Mouse (Mus musculus): ENCODE measurements at regions not wholly inside any gene's neighbourhood (a gene's known extent, or its start where the extent isn't known, plus 50 kb on each side); places are given as distances from the start of the nearest gene placed in this dataset.

DNA sequence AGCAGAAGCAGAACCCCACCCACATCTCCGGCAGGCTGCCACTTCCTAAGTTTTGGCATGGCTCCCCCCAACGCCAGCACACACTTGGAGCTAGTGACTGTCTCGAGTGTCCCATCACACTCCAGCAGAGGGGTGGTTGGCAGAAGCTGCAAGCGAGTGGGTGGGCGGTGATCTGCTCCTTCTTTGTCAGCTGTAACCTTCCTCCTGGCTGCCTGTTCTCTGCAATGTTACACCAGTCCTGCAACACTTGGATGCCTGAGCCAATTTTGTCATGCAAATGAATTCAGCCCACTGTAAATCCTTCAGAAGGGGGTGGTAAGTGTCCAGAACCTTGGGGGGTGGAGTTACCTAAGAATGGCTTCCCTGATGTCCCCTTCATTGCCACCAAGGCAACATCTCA, 121.8 kb downstream of the Mrm1 start:
- no peak for TF ChIP-seq MAFK (IDR thresholded peaks at IDR 0.05; ENCODE audit: insufficient replicate concordance, low read length)
- TF ChIP-seq ZNF384 (IDR thresholded peaks at IDR 0.05; ENCODE audit: low read depth, low read length) = no peak
- TF ChIP-seq TCF12 (IDR thresholded peaks at IDR 0.05; ENCODE audit: low read depth, low read length) = no peak
- no peak for TF ChIP-seq KAT2A (IDR thresholded peaks at IDR 0.05; ENCODE audit: insufficient replicate concordance, low read length)
- no peak for TF ChIP-seq HCFC1 (IDR thresholded peaks at IDR 0.05; ENCODE audit: low read depth, low read length)
- no peak for TF ChIP-seq ETS1 (conservative IDR thresholded peaks at IDR 0.05; ENCODE audit: low read depth, low read length)
- TF ChIP-seq RAD21 (IDR thresholded peaks at IDR 0.05; ENCODE audit: low read depth, low read length) = no peak
- no peak for TF ChIP-seq E2F4 (IDR thresholded peaks at IDR 0.05; ENCODE audit: insufficient replicate concordance, low read depth, low read length)
- no peak for TF ChIP-seq POLR2A (IDR thresholded peaks at IDR 0.05; ENCODE audit: low read depth, low read length)
- TF ChIP-seq NELFE (IDR thresholded peaks at IDR 0.05; ENCODE audit: low read depth, low read length) = no peak
- no peak for TF ChIP-seq JUND (conservative IDR thresholded peaks at IDR 0.05; ENCODE audit: low read depth, low read length)
- no peak for TF ChIP-seq MEF2A (IDR thresholded peaks at IDR 0.05; ENCODE audit: borderline replicate concordance, low read depth, low read length)
- no peak for TF ChIP-seq NRF1 (IDR thresholded peaks at IDR 0.05; ENCODE audit: low read depth, low read length)
- TF ChIP-seq SIN3A (IDR thresholded peaks at IDR 0.05; ENCODE audit: low read length) = no peak
- Histone ChIP-seq H3K4me2 (ENCODE audit: insufficient read depth, low read depth, poor library complexity, severe bottlenecking) (no peak overlapping the region), H3K9me3 (replicated peaks; ENCODE audit: low read length) (no peaks in the 10 kb centered on the region), H3K4me3 (replicated peaks in 1 of 3; ENCODE audit: low read depth in 2 of 3, low read length in 2 of 3, poor library complexity in 1 of 3) (no peak overlapping the region), H3K36me3 (replicated peaks in 1 of 2; ENCODE audit: control insufficient read depth in 1 of 2, insufficient read depth in 1 of 2, low read length in 1 of 2) (no peaks in the 10 kb centered on the region), H3K27ac (ENCODE audit: insufficient read depth, low read depth) (no peak overlapping the region), H3K79me2 (replicated peaks; ENCODE audit: control insufficient read depth, extremely low read depth, insufficient read depth, poor library complexity, severe bottlenecking) (no peaks in the 10 kb centered on the region), H3K4me1 (ENCODE audit: control insufficient read depth in 1 of 2, insufficient read depth in 2 of 2) (no peaks in the 10 kb centered on the region), H3K27me3 (replicated peaks) (peaks cover 93% of the 10 kb centered on the region), H3K9ac (ENCODE audit: insufficient read depth, low read depth) (no peak overlapping the region)
- in situ Hi-C loops (cut with MboI; ENCODE audit: low pct_ligation_motif_present, low pct_unique_long_range_greater_than_20kb, low sequenced_read_pairs) (no loop called here), dilution Hi-C loops (cut with MboI; ENCODE audit: extremely low pct_ligation_motif_present, extremely low pct_unique_long_range_greater_than_20kb, low sequenced_read_pairs) (no loop called here)
- no peak for DNase-seq (ENCODE audit: extremely low read depth)

- H3K27me3 ChIP-seq (replicated peaks) = peaks cover 88% of the 10 kb centered on the region
- H3K4me1 ChIP-seq (ENCODE audit: control insufficient read depth in 1 of 2, insufficient read depth in 2 of 2) = no peaks in the 10 kb centered on the region
- H3K36me3 ChIP-seq (replicated peaks in 1 of 2; ENCODE audit: control insufficient read depth in 1 of 2, insufficient read depth in 1 of 2, low read length in 1 of 2) = no peaks in the 10 kb centered on the region
- no peak for DNase-seq (ENCODE audit: extremely low read depth)
- H3K4me3 ChIP-seq (replicated peaks in 1 of 3; ENCODE audit: low read depth in 2 of 3, low read length in 2 of 3, poor library complexity in 1 of 3) = no peak overlapping the region
- no peak overlapping the region for H3K4me2 ChIP-seq (ENCODE audit: insufficient read depth, low read depth, poor library complexity, severe bottlenecking)
- no peak overlapping the region for H3K27ac ChIP-seq (ENCODE audit: insufficient read depth, low read depth)
- H3K9ac ChIP-seq (ENCODE audit: insufficient read depth, low read depth) = no peak overlapping the region
- peaks cover 3% of the 10 kb centered on the region for H3K9me3 ChIP-seq (replicated peaks; ENCODE audit: low read length)
- in situ Hi-C loops (cut with MboI; ENCODE audit: low pct_ligation_motif_present, low pct_unique_long_range_greater_than_20kb, low sequenced_read_pairs) (no loop called here), dilution Hi-C loops (cut with MboI; ENCODE audit: extremely low pct_ligation_motif_present, extremely low pct_unique_long_range_greater_than_20kb, low sequenced_read_pairs) (no loop called here)
- TF ChIP-seq MYC (IDR thresholded peaks at IDR 0.05; ENCODE audit: low read depth, low read length) (no peak), CHD2 (IDR thresholded peaks at IDR 0.05; ENCODE audit: low read length) (no peak), NRF1 (IDR thresholded peaks at IDR 0.05; ENCODE audit: low read depth, low read length) (no peak), ZKSCAN1 (IDR thresholded peaks at IDR 0.05; ENCODE audit: borderline replicate concordance, low read depth, low read length) (no peak), UBTF (IDR thresholded peaks at IDR 0.05; ENCODE audit: low read depth, low read length) (no peak), TCF12 (IDR thresholded peaks at IDR 0.05; ENCODE audit: low read depth, low read length) (no peak), NELFE (IDR thresholded peaks at IDR 0.05; ENCODE audit: low read depth, low read length) (no peak), POLR2A (IDR thresholded peaks at IDR 0.05; ENCODE audit: low read depth, low read length) (no peak), EP300 (IDR thresholded peaks at IDR 0.05; ENCODE audit: low read length) (no peak), MEF2A (IDR thresholded peaks at IDR 0.05; ENCODE audit: borderline replicate concordance, low read depth, low read length) (no peak), ZC3H11A (IDR thresholded peaks at IDR 0.05; ENCODE audit: low read depth, low read length) (no peak), JUND (conservative IDR thresholded peaks at IDR 0.05; ENCODE audit: low read depth, low read length) (no peak)
- H3K79me2 ChIP-seq (replicated peaks; ENCODE audit: control insufficient read depth, extremely low read depth, insufficient read depth, poor library complexity, severe bottlenecking) = no peaks in the 10 kb centered on the region
Observed at GRCm38 (mm10) chr11:84692638-84693037, 126.7 kb downstream of the Mrm1 start.

Data from CH12.LX (cell line).